ENCODE assay signal across 19 mouse cellular contexts in genomic region chr10:31256934-31257333, GRCm38 (mm10). TPM values are rescaled to one million over a fixed set of nuclear protein-coding genes. Genes with fewer than 3 reads are reported as not detected.
DNase-seq lines count a peak whose midpoint lies in the region; ATAC-seq and TF ChIP-seq lines count a peak whose summit lies in the region.
"Had no signal": no experiment of that assay in that cellular context is flagged by ENCODE, and none has a peak within 500 bp of the region (broad histone marks: within the 10 kb centered on the region; RNA-seq: fewer than 3 reads in every experiment).

No protein-coding gene starts in this region.

- no peak overlapping the region for H3K4me2 ChIP-seq in heart, embryonic 14.5 days (ENCODE audit: low read length)
- H3K4me2 ChIP-seq in intestine, embryonic 14.5 days (ENCODE audit: low read length): no peak overlapping the region
- no peak overlapping the region for H3K4me2 ChIP-seq in intestine, embryonic 16.5 days (ENCODE audit: low read depth, low read length)
- H3K4me2 ChIP-seq in stomach, embryonic 15.5 days: no peak overlapping the region
- no peak overlapping the region for H3K4me2 ChIP-seq in stomach, postnatal 0 days (replicated peaks; ENCODE audit: low read depth)
- H3K4me2 ChIP-seq: embryonic facial prominence, embryonic 15.5 days; forebrain, embryonic 15.5 days; hindbrain, embryonic 14.5 days had no signal

- no peaks in the 10 kb centered on the region for H3K36me3 ChIP-seq in heart, embryonic 14.5 days (ENCODE audit: control insufficient read depth, insufficient read depth, low read length)
- no peaks in the 10 kb centered on the region for H3K36me3 ChIP-seq in heart, adult 2 months (ENCODE audit: control insufficient read depth, insufficient read depth, low read length)
- H3K36me3 ChIP-seq in intestine, embryonic 14.5 days (ENCODE audit: control insufficient read depth, insufficient read depth, low read length): no peaks in the 10 kb centered on the region
- H3K36me3 ChIP-seq in intestine, embryonic 16.5 days (ENCODE audit: control insufficient read depth, insufficient read depth, low read length): no peaks in the 10 kb centered on the region
- H3K36me3 ChIP-seq in stomach, embryonic 15.5 days: no peaks in the 10 kb centered on the region
- no peaks in the 10 kb centered on the region for H3K36me3 ChIP-seq in stomach, postnatal 0 days (ENCODE audit: control insufficient read depth, insufficient read depth, low read length)
- H3K36me3 ChIP-seq: embryonic facial prominence, embryonic 15.5 days; forebrain, embryonic 15.5 days had no signal

- H3K4me1 ChIP-seq in heart, embryonic 14.5 days (ENCODE audit: control insufficient read depth in 2 of 2, insufficient read depth in 2 of 2, low read length in 2 of 2): peaks cover 12 to 37% of the 10 kb centered on the region in 2 experiments
- peaks cover 6% of the 10 kb centered on the region; the same call in 1 of the 2 replicates for H3K4me1 ChIP-seq in heart, adult 2 months (ENCODE audit: control insufficient read depth, insufficient read depth, low read length)
- 0 out of 2 replicates have a peak, but pooled peaks cover 3% of the 10 kb centered on the region for H3K4me1 ChIP-seq in intestine, embryonic 14.5 days (replicated peaks; ENCODE audit: control insufficient read depth, insufficient read depth, low read length)
- no peaks in the 10 kb centered on the region for H3K4me1 ChIP-seq in intestine, embryonic 16.5 days (ENCODE audit: control insufficient read depth, insufficient read depth, low read length)
- H3K4me1 ChIP-seq in stomach, embryonic 15.5 days: no peaks in the 10 kb centered on the region
- no peaks in the 10 kb centered on the region for H3K4me1 ChIP-seq in stomach, postnatal 0 days (replicated peaks; ENCODE audit: control insufficient read depth, insufficient read depth)
- H3K4me1 ChIP-seq: embryonic facial prominence, embryonic 15.5 days; forebrain, embryonic 15.5 days had no signal

- 36% methylated on average over 1 of the region's 1 CpGs for WGBS in heart, embryonic 14.5 days
- WGBS in heart, adult 2 months: 58% methylated on average over 1 of the region's 1 CpGs
- 33% methylated on average over 1 of the region's 1 CpGs for WGBS in intestine, embryonic 14.5 days
- 61% methylated on average over 1 of the region's 1 CpGs for WGBS in intestine, embryonic 16.5 days
- WGBS in stomach, embryonic 15.5 days: 49% methylated on average over 1 of the region's 1 CpGs
- 45% methylated on average over 1 of the region's 1 CpGs for WGBS in stomach, postnatal 0 days

- intact Hi-C loops in heart, adult 2 months (cut with DNase I): no loop called here

- TF ChIP-seq EP300 in heart, adult 2 months (IDR thresholded peaks at IDR 0.05; ENCODE audit: insufficient read depth, low read depth, low read length): no peak
- TF ChIP-seq EP300 in stomach, postnatal 0 days (optimal IDR thresholded peaks at IDR 0.05): no peak

- H3K9ac ChIP-seq in heart, embryonic 14.5 days (ENCODE audit: low read length): no peak overlapping the region; the same call in 1 of the 2 replicates
- no peak overlapping the region for H3K9ac ChIP-seq in heart, adult 2 months (ENCODE audit: low read depth, low read length)
- no peak overlapping the region for H3K9ac ChIP-seq in intestine, embryonic 14.5 days (ENCODE audit: low read length)
- no peak overlapping the region for H3K9ac ChIP-seq in intestine, embryonic 16.5 days (ENCODE audit: low read depth, low read length)
- H3K9ac ChIP-seq in stomach, embryonic 15.5 days: no peak overlapping the region
- H3K9ac ChIP-seq in stomach, postnatal 0 days (ENCODE audit: low read length): no peak overlapping the region
- H3K9ac ChIP-seq: embryonic facial prominence, embryonic 15.5 days; forebrain, embryonic 15.5 days; hindbrain, embryonic 14.5 days had no signal

- no peak for TF ChIP-seq CTCF in heart, adult 2 months (IDR thresholded peaks at IDR 0.05)
- no peak for TF ChIP-seq CTCF in stomach, postnatal 0 days (IDR thresholded peaks at IDR 0.05; ENCODE audit: low read depth)

- peak overlapping the region; percentile 25 to 53; a peak in 2 of 4 replicates for H3K27ac ChIP-seq in heart, embryonic 14.5 days (replicated peaks in 1 of 2; ENCODE audit: control insufficient read depth in 1 of 2, insufficient read depth in 1 of 2, low read depth in 2 of 2, low read length in 2 of 2)
- no peak overlapping the region for H3K27ac ChIP-seq in heart, adult 2 months
- H3K27ac ChIP-seq in intestine, embryonic 14.5 days (ENCODE audit: low read depth): no peak overlapping the region
- no peak overlapping the region for H3K27ac ChIP-seq in intestine, embryonic 16.5 days (ENCODE audit: low read length)
- no peak overlapping the region for H3K27ac ChIP-seq in stomach, embryonic 15.5 days
- H3K27ac ChIP-seq in stomach, postnatal 0 days (replicated peaks): no peak overlapping the region
- H3K27ac ChIP-seq: embryonic facial prominence, embryonic 15.5 days; forebrain, embryonic 15.5 days; hindbrain, embryonic 14.5 days had no signal

- TF ChIP-seq POLR2A in heart, adult 2 months (IDR thresholded peaks at IDR 0.05; ENCODE audit: insufficient read depth, low read depth, low read length): no peak

- ATAC-seq in heart, embryonic 14.5 days (ENCODE audit: insufficient number of reproducible peaks, insufficient read depth, low FRiP score, low read depth): no peak
- ATAC-seq in intestine, embryonic 14.5 days (replicated peaks; ENCODE audit: low FRiP score, low TSS enrichment, low read depth): peak; percentile 66
- ATAC-seq in intestine, embryonic 16.5 days: no peak
- peak; percentile 58; the same call in 1 of the 2 replicates for ATAC-seq in stomach, embryonic 15.5 days (ENCODE audit: insufficient read depth, low FRiP score, low read depth)
- no peak for ATAC-seq in stomach, postnatal 0 days (ENCODE audit: low FRiP score, low TSS enrichment)
- ATAC-seq: forebrain, embryonic 15.5 days had no signal

- no peak overlapping the region for H3K4me3 ChIP-seq in heart, embryonic 14.5 days (ENCODE audit: control insufficient read depth in 1 of 2, insufficient read depth in 1 of 2, low read depth in 1 of 2, low read length in 2 of 2)
- no peak overlapping the region for H3K4me3 ChIP-seq in heart, adult 2 months
- no peak overlapping the region for H3K4me3 ChIP-seq in intestine, embryonic 14.5 days (ENCODE audit: low read depth, low read length)
- no peak overlapping the region for H3K4me3 ChIP-seq in intestine, embryonic 16.5 days (ENCODE audit: low read length)
- no peak overlapping the region for H3K4me3 ChIP-seq in stomach, embryonic 15.5 days (replicated peaks)
- H3K4me3 ChIP-seq in stomach, postnatal 0 days (ENCODE audit: low read depth, low read length): no peak overlapping the region
- H3K4me3 ChIP-seq: embryonic facial prominence, embryonic 15.5 days; erythroblast, embryonic 14.5 days; forebrain, embryonic 15.5 days had no signal

- no peaks in the 10 kb centered on the region for H3K27me3 ChIP-seq in heart, embryonic 14.5 days (ENCODE audit: control insufficient read depth, insufficient read depth, low read length)
- H3K27me3 ChIP-seq in heart, adult 2 months (ENCODE audit: control insufficient read depth, insufficient read depth, low read length): no peaks in the 10 kb centered on the region
- no peaks in the 10 kb centered on the region for H3K27me3 ChIP-seq in intestine, embryonic 14.5 days (replicated peaks; ENCODE audit: control insufficient read depth, insufficient read depth, low read length)
- H3K27me3 ChIP-seq in intestine, embryonic 16.5 days (replicated peaks; ENCODE audit: control insufficient read depth, insufficient read depth, low read length): no peaks in the 10 kb centered on the region
- no peaks in the 10 kb centered on the region for H3K27me3 ChIP-seq in stomach, embryonic 15.5 days (replicated peaks)
- no peaks in the 10 kb centered on the region for H3K27me3 ChIP-seq in stomach, postnatal 0 days (ENCODE audit: control insufficient read depth, insufficient read depth, low read length)
- H3K27me3 ChIP-seq: embryonic facial prominence, embryonic 15.5 days; forebrain, embryonic 15.5 days had no signal

- no peaks in the 10 kb centered on the region for H3K79me2 ChIP-seq in heart, adult 2 months (replicated peaks; ENCODE audit: control insufficient read depth, insufficient read depth, low read length)

- DNase-seq in heart, adult 2 months: no peak
- no peak for DNase-seq in intestine, embryonic 14.5 days (ENCODE audit: low spot score)
- no peak for DNase-seq in stomach, postnatal 0 days (ENCODE audit: low spot score)
- no peak for DNase-seq in right cerebral cortex, postnatal 36 days (ENCODE audit: low spot score in 2 of 2)
- DNase-seq: adrenal gland, adult 8-10 months; cerebellum, adult 11 months; cerebellum, adult 8-10 months; cerebellum, postnatal 14 days; embryo, embryonic 11 days; gastrocnemius, postnatal 36 days; heart, adult 11 months; kidney, adult 8-10 months had no signal

- no peaks in the 10 kb centered on the region for H3K9me3 ChIP-seq in heart, embryonic 14.5 days (ENCODE audit: control insufficient read depth, low read length)
- H3K9me3 ChIP-seq in intestine, embryonic 14.5 days (ENCODE audit: control insufficient read depth, low read length): no peaks in the 10 kb centered on the region
- H3K9me3 ChIP-seq in intestine, embryonic 16.5 days (ENCODE audit: control insufficient read depth, low read length): no peaks in the 10 kb centered on the region
- no peaks in the 10 kb centered on the region for H3K9me3 ChIP-seq in stomach, embryonic 15.5 days
- H3K9me3 ChIP-seq in stomach, postnatal 0 days (ENCODE audit: control insufficient read depth, low read length): no peaks in the 10 kb centered on the region
- H3K9me3 ChIP-seq: embryonic facial prominence, embryonic 15.5 days; forebrain, embryonic 15.5 days had no signal

RNA-seq across cellular contexts. Expression of gene Hddc2, which starts 56.2 kb away (rescaled TPM):
- 52.4 and 55.4 TPM in 2 replicates for polyA plus RNA-seq in heart, embryonic 14.5 days (2014; fragmentation: Nextera tagmentation; extraction: Ambion mirVana)
- total RNA-seq in heart, adult 2 months (2021): 1 to 10 TPM; 5.8 to 7.3 TPM
- 2.1 and 4.5 TPM in 2 replicates for polyA plus RNA-seq in heart, adult 2 months (2012; rRNA removed)
- 78.8 and 91.0 TPM in 2 replicates for polyA plus RNA-seq in intestine, embryonic 14.5 days (2014; fragmentation: Nextera tagmentation; extraction: Ambion mirVana)
- polyA plus RNA-seq in intestine, embryonic 16.5 days (2015; fragmentation: Nextera tagmentation; extraction: Ambion mirVana): 56.2 and 66.5 TPM in 2 replicates
- polyA plus RNA-seq in stomach, embryonic 15.5 days (2015; fragmentation: Nextera tagmentation; extraction: Ambion mirVana): 64.7 and 66.0 TPM in 2 replicates
- 54.7 and 58.4 TPM in 2 replicates for polyA plus RNA-seq in stomach, postnatal 0 days (2015; fragmentation: Nextera tagmentation; extraction: Ambion mirVana)
- polyA plus RNA-seq: erythroblast, embryonic 14.5 days had no signal

Comparison
In these comparisons a context has a peak if more than half of its experiments do, and no peak if none do; other contexts are left out.
1. ATAC-seq: peak in intestine, embryonic 14.5 days (single experiment) and stomach, embryonic 15.5 days (single experiment); none in heart, embryonic 14.5 days (single experiment), intestine, embryonic 16.5 days (single experiment) and stomach, postnatal 0 days (single experiment).
2. H3K27ac ChIP-seq: peak in heart, embryonic 14.5 days (2 of 2); none in heart, adult 2 months (single experiment), intestine, embryonic 14.5 days (single experiment), intestine, embryonic 16.5 days (single experiment), stomach, embryonic 15.5 days (single experiment) and stomach, postnatal 0 days (single experiment).